Mouse (Mus musculus) olfactory bulb, adult 2 months (tissue): ENCODE results near the gene Fbxl7.

Source experiments
- CTCF ChIP-seq: fragments of 200-500 bp; IDR thresholded peaks from 2 replicates; pipeline ENCODE4 v1.5.1; 2012; ENCODE audit warnings: low read depth, mild to moderate bottlenecking, low read length, moderate library complexity; ENCODE audit not compliant: insufficient read depth
- POLR2A ChIP-seq: fragments of 200-500 bp; IDR thresholded peaks from 2 replicates; pipeline ENCODE4 v1.6.1; 2012; ENCODE audit warnings: mild to moderate bottlenecking, low read depth, low read length, moderate library complexity; ENCODE audit not compliant: insufficient read depth

- TF ChIP-seq POLR2A = no peak
- TF ChIP-seq CTCF = no peak
Measured at GRCm38 (mm10) chr15:26774895-26775294, 120.5 kb downstream of the Fbxl7 start.
